Mouse (Mus musculus) retina, embryonic 14.5 days (tissue): ENCODE data around the gene Arpc1b.
"Not testable (repeated sequence)": the region's sequence is repeated elsewhere in the genome, so short reads cannot be mapped to it uniquely, and the experiment has no call there.

Experiments
- DNase-seq: peaks from one replicate; pipeline ENCODE4 v3.0.0-alpha.2; 2015; ENCODE audit warnings: low spot score

Arpc1b gene

DNA sequence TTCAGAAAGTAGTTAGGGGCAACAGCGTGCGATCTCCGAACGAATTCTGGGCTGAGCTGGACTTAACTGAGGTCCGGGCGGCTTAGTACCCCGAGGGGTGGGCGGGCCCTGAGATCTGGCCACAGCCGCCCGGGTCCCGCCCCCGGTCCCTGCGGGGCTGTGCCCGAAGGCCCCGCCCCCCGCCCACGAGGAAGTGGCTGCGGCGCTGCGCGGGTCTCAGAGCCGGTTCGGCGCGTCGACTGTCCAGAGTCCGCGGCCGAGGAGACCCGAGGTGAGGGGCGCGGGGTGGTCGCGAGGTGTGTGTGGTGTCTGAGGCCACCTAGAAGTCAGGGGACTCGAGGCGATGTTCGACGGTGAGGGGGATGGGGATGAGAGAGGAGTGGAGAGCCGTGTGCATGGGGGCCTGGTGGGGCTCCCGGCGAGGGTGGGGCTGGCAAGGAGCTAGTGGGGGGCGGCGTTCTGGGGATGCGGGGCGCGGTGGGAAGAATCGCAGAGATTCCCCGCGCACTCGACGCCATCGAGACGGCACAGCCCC lies at the start of gene Arpc1b:
TSS of gene Arpc1b (plus strand) at position 145 of the 535 bp plus-strand sequence.
- peak; percentile 69 for DNase-seq

DNA sequence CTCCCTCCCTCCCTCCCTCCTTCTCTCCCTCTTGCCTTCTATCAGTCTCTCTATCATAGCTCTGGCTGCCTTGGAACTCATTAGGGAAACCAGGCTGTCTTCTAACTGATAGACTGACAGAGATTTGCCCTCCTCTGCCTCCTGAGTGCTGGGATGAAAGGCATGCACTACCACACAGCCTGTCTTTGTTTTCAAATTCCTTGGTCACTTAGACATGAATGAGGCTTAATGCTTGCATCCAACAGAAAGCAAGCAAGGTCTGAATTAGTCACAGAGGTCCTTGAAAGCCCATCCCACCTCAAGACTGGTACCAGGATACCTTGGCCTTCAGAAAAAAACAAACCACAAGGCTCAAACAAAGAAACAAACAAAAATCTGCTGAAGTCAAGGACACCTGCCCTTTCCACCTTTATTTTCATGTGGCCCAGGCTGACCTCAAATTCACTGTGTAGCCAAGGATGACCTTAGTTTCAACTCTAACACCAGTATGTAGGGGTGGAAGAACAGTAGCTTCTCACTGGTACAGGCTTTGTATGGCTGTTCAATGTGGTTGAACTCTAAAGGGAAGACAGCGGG lies 49.2 kb upstream of the Arpc1b start:
- no peak for DNase-seq

DNA sequence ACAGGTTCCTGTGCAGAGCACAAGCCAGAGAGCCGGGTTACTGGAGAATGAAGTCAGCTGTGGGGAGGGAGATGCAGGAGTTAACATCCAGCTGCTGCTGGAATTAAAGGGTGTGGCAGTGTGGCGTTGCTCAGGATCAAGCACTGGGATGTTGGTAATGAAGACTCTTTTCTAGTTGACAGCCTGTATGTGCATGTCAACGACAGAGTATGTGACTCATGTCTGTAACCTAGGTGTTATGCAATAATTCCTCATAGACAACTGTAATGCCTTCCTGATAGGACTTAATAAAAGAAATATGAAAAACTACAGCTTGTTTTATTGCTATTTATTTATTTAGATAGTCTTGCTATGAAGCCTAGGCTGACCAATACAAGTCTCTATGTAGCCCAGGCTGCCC lies 45.2 kb upstream of the Arpc1b start:
- DNase-seq: no peak

DNA sequence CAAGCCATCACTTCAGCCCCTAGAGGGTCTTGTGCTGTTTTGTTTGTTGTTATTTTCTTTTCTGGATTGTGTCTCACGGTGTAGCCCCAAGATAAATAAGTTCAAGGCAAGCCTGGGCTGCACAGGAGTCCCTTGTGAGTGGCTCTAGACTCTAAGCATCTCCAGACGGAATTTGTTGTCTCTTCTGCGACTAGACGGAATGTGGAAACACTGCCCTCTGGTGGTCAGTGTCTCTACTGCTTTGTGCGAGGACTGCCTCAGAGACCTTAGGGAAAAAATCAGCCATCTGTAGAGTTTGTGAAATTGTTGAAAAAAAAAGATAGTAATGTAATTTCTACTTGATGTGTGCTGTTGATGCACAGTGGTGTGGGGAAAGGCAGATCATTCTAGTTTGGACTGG lies 44.3 kb upstream of the Arpc1b start:
- peak; percentile 90 for DNase-seq

DNA sequence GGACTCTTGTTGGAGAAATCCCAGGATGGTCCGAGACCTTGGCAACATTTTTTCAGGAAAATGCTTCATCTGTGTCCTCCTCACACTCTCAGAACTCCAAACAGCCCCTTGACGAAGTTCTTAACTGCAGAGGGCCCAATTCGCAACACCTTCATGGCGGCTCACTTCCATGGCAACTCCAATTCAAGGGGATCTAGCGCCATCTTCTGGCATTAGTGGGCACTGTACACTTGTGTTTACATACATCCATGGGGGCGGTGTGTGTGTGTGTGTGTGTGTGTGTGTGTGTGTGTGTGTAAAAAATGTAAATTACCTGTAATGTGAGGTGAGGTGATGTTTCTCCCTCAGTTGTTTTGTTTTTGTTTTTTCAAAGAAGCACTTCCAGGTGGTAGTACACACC lies 42.7 kb upstream of the Arpc1b start:
- DNase-seq: peak; percentile 19

DNA sequence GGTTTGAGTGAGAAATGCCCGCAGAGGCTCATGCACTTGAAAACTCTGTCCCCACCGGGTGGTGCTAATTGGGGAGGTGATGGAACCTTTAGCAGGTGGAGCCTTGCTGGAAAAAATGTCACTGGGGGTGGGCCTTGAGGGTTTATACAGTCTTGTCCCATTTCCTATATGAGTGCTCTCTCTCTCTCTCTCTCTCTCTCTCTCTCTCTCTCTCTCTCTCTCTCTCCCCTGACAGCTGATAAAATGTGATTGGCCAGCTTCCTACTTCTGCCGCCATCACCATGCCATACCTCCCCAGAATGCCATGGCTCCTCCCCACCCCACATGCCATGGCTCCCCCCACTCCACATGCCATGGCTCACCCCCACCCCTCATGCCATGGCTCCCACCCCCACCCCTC lies 38.9 kb upstream of the Arpc1b start:
- no peak for DNase-seq

DNA sequence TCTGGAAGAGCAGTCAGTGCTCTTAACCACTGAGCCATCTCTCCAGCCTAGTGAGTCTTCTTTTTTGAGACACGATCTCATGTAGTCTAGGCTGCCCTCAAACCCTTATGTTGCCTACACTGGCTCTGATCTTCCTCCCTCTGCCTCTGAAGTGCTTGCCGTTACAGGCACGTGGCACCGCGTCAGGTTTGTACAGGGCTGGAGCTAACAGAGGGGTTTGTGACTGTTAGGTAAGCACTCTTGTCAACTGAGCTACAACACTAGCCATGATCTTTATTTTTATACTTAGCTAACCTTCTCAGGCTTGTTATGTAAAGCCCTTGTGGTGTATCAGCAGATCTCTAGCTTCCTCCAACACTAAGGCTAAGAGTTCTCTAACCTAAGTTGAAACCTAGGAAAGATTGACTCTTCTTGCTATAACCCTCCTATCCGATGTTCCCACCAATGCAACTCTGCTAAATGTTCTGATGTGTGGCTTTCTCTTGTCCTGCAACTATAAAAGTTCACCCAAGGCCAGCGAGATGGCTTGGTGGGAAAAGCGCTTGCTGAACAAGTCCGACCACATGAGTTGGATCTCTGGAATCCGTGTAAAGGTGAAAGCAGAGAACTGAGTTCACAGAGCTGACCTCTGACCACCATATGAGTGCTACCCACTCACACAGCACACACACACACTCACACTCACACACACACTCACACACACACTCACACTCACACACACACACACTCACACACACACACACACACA lies 32.0 kb upstream of the Arpc1b start:
- DNase-seq: no peak

DNA sequence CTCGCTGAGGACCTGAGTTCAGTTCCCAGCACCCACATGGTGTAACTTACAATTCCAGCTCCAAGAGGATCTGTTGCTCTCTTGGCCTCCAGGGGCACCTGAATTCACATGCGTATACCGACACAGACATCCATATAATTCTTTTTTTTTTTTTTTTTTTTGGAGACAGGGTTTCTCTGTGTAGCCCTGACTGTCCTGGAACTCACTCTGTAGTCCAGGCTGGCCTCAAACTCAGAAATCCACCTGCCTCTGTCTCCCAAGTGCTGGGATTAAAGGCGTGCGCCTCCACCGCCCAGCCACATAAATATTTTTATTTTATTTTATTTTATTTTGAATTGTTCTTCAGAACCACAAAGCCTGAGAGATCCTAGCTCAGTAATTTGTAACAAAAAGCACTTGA lies 30.8 kb upstream of the Arpc1b start:
- DNase-seq: not testable (repeated sequence)

DNA sequence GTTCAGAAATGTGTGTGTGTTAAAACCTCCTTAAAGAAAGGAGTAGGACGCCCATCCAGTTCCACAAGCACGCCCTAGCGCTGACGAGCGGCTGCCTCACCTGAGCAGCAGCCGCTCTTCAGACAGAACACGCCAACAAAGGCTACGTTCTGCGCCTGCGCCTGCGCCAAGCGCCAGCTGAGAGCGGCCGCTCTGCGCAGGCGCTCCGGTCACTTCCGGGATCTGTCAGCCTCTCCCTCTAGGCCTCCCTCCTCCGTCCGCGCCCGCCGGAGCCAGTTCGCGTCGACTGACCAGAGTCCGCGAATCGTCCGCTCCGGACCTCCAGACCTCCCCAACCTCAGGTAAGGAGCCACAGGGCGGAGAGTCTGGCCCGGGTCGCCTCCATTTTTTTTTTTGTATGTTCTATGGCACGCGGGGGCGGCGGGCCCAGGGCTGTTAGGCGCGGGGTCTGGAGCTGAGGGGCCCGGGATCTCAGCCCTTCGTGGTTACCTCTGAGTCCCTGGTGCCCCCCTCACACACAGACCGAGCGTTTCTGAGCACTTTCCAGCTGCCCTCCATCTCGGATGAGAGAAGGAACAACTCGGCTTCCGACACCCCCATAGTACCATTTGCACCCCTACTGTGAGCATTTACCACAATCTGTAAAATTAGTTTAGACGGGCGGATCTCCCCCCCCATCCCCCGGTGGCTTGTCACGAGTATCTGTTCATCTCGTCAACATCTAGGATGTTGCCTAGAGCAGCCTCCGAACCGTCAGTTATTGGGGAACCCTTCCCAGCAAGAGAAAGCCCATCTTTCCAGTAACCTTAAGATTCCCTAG lies 30.2 kb upstream of the Arpc1b start, which contains the start of the genes Arpc1a and Kpna7:
TSS of gene Arpc1a (plus strand) at position 199 of the 820 bp plus-strand sequence.
TSS of gene Kpna7 (minus strand) at position 399 of the 820 bp plus-strand sequence.
- peak; percentile 97 for DNase-seq

DNA sequence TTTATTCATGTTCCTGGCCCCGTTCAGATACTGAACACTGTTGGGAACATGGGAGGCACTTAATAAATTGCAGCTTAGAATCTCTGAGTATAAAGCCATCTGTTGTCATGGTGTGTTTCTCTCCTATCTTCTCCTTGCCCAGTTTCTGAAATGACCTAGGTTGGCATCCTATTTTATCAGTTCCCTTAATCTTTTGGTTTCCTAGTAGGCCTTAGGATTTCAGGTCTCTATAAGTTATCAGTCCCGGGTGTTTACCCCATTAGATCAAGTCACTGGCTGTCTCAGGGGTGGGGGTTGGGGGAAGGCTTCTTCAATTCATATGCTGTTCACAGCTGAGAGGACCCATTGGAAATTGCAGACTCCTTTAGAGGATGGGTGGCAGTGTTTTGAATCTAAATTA lies 29.2 kb upstream of the Arpc1b start:
- DNase-seq: no peak

DNA sequence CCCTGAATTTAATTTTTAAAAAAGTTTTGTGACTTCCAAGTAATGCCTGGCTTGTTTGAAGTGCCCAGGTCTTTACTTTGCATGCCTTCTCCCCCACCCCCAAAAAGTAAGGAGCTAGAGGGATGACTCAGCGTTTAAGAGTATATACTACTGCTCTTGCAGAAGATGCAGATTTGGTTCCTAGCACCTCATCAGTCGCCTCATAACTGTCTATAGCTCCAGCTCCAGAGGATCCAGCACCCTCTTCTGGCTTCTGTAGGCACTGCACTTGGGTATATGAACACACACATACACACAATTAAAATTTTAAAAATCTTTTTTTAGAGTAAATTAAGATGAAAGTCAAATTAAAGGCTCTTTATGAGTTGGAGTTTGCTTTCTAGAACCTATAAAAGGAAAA lies 25.8 kb upstream of the Arpc1b start:
- DNase-seq: no peak

DNA sequence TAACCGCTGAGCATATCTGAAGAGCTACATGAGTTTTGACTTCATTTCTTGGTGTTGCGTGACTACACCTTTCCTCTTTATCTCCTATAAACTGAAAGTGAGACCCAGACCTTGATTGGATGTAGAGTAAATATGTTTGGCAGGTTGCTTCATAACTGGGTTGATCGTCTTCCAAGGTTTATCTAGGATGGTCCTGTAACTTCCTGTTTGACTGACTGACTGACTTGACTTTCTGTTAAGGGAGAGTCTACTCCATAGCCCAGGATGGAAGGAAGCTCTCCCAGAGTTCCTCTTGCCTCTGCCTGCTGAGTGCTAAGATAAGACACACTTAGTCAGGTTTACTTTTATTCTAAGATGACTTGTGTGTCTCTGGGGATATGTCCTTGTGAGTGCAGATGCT lies 24.1 kb upstream of the Arpc1b start:
- no peak for DNase-seq

DNA sequence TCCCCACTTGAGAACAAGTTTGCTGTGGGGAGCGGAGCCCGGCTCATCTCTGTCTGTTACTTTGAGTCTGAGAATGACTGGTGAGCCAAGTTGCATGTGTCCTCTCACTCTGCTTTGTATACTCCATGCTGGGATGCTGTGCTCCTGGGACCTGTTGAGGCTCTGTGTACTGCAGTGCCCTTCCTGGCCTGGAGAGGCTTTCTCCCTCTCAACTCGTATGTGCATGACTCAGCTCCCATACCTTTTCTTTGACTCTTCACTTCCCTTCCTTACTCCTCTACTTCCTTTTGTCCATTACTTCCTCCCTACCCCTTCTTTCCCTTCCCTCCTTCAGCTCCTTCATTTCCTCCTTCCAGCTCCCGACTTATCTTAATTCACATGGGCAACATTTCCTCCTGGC lies 17.8 kb upstream of the Arpc1b start:
- no peak for DNase-seq

DNA sequence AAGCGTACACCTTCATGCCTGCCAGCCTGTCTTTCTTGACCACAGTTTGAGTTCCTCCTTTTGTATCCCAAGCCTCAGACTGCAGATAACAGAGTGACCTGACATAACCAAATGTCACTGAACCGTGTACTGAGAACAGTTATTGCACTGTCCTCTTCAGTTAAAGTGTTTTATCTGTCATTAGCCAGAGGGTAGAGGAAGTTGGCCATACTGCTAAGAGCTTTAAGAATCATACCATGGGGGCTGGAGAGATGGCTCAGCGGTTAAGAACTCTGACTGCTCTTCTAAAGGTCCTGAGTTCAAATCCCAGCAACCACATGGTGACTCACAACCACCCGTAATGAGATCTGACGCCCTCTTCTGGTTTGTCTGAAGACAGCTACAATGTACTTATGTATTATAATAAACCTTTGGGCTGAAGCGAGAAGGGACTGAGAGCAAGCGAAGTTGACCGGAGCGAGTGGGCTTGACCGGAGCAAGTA lies 15.6 kb upstream of the Arpc1b start:
- DNase-seq: no peak

DNA sequence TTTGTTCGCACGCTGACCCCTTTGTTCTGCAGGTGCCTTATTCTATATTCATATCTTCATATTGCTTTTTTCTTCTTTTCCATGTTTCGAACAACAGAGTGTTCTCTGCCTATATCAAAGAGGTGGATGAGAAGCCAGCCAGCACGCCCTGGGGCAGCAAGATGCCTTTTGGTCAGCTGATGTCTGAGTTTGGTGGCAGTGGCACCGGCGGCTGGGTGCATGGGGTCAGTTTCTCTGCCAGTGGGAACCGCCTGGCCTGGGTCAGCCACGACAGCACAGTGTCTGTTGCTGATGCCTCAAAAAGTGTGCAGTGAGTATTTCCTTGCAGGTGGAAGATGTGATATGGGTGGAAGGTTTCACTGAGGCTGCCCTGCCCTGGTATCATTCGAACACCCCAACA lies 13.1 kb upstream of the Arpc1b start:
- DNase-seq: no peak

DNA sequence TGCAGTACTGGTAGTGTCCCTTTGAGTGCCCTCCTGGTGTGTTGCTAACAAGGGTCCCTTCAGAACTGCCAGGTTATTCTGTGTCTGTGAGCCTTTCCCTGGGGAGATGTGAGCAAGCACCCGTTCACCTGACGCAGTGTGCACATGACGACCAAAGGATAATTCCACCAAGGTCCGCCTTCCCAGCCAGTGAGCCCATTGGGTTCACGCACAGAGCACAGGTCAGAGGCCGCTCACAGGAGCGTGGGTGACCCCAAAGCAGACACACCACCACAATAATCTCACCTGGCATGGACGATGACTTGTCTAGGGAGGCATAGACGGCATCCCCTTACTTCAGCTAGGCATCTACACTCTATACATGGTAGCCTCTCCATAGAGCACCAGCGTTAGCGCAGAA lies 12.6 kb upstream of the Arpc1b start:
- not testable (repeated sequence) for DNase-seq

DNA sequence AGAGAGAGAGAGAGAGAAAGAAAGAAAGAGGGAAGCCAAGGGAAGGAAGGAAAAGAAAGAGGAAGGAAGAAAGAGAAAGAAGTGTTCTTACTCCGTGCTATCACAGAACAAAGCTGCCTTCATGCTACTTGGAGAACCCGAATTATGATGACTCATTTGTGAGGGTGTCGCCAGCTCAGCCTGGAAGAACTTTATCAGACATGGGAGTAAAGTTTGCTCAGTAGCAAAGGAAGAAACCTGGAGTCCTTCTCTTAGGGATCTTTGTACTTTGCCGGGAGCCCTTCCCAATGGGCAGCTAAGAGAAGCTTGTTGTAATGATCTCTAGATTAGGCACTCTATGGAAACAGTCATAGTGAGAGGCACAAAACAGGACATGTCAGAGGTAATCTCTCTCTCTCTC lies 11.3 kb upstream of the Arpc1b start:
- DNase-seq: no peak

DNA sequence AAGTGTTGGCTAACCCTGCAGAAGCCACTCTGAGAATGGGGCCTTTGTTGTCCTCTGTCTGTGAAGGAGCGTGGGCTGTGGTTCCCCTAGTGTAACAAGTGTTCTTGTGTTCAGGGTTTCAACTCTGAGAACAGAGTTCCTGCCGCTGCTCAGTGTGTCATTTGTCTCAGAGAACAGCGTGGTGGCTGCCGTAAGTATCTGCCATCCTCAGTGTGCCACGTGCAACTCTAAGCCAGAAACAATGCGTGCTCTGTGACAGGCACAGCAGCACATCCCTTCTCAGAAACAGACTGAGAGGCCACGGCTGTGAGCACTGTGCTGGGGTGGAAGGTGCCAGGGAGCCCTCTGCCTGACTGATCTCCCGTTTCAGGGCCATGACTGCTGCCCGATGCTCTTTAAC lies 9.7 kb upstream of the Arpc1b start:
- DNase-seq: no peak

DNA sequence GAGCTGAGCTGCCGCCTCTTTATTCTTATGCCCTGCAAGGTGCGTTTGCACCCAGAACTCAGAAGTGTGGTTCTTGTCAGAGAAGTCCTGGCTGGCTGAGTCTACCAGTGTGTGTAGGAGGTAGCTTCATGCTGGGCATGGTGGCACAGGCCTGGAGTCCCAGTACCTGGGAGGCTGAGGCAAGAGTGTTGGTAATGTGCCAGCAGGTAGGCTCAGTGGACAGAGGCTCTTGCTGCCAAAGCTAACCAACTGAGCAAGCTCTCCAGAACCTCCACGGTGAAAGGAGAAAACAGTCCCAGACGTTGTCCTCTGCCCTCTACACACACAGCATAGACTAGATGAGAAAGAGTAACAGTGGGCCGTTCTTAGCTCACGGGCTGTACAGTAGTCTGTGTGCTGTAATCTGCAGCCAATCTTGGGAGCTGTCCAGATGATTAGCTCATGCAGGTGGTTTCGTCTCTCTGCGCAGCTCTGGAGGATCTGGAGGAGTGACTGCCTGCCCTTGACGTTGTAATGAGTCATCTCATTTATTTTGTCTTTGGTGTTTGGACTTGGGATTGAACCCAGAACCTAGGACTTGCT lies 8.2 kb upstream of the Arpc1b start:
- no peak for DNase-seq

DNA sequence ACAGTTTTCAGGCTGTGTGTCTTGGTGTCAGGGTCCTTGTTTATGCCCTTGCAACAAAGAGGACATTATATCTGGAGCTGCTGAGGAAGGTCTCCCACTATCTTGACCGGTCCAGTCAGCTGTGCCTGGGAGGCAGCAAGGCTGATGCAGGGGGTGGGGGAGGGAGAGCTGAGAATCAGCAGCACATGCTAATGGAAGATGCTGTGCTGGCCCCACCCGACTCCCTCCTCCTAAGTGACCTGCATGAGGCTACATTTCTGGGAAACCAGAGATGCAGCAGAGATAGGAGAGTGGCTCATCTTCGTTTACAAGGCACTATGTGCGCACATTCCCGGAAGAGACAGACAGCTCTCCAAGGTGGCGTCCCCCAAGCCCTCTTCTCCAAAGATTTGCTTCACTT lies 3.6 kb upstream of the Arpc1b start:
- no peak for DNase-seq

DNA sequence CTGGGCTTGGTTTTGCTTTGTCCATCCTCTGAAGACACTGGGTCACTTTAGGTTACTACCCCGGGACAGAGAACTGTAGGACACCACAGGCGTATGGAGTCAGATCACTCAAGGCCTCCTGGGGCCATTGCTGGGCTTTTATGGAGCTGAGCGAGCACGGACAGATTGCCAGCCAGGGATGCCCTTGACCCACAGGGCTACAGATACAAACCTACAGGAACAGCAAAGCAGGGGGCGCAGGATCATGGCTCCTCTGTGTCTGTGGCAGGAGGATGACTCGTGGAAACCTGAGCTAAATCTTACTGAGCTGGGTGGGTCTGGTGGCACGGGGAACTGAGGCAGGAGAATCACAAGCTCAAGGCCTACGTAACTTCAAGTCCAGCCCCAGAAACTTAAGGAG lies 1.4 kb upstream of the Arpc1b start:
- no peak for DNase-seq

DNA sequence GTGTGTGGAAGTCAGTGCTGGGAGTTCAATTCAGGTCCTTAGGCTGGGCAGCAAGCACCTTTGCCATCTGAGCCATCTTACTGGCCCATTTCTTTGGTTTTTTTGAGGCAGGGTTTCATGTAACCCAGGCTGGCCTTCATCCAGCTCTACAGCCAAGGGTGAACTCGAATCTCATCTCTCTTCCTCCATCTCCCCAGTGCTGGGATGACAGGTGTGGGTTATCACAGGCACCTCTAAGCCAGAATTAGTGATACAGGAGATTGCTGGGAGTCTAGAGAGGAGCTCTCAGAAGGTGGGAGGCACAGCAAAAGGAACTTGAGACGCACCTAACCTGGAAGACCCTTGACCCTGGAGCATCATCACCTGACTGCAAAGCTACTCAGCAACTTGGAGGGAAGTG lies 599 bp upstream of the Arpc1b start:
- no peak for DNase-seq
